Mouse (Mus musculus): ENCODE data around the gene Pfdn5. TPM values are rescaled to one million over a fixed set of nuclear protein-coding genes. Genes with fewer than 3 reads are reported as not detected.

Pfdn5 gene
- total and polyA plus RNA-seq, 3 experiments = 265 to 356 (median 296) TPM

GRCm38 (mm10) chr15:102279783-102280520 lies 46.0 kb upstream of the Pfdn5 start:
- Histone ChIP-seq H3K9ac (ENCODE audit: insufficient read depth, low read depth) (peak overlapping the region; percentile 83), H3K27me3 (replicated peaks) (no peaks in the 10 kb centered on the region), H3K79me2 (replicated peaks; ENCODE audit: control insufficient read depth, extremely low read depth, insufficient read depth, poor library complexity, severe bottlenecking) (peaks cover 13% of the 10 kb centered on the region; the same call in 1 of the 2 replicates), H3K9me3 (replicated peaks; ENCODE audit: low read length) (no peaks in the 10 kb centered on the region), H3K4me3 (replicated peaks in 1 of 3; ENCODE audit: low read depth in 2 of 3, low read length in 2 of 3, poor library complexity in 1 of 3) (peak overlapping the region; percentile 70 to 85 (median 74)), H3K27ac (ENCODE audit: insufficient read depth, low read depth) (peak overlapping the region; percentile 63), H3K4me2 (ENCODE audit: insufficient read depth, low read depth, poor library complexity, severe bottlenecking) (peak overlapping the region; percentile 67), H3K36me3 (replicated peaks in 1 of 2; ENCODE audit: control insufficient read depth in 1 of 2, insufficient read depth in 1 of 2, low read length in 1 of 2) (peaks cover 21 to 32% of the 10 kb centered on the region in 2 experiments), H3K4me1 (ENCODE audit: control insufficient read depth in 1 of 2, insufficient read depth in 2 of 2) (peaks cover 12 to 19% of the 10 kb centered on the region in 2 experiments)
- in situ Hi-C loops (cut with MboI; ENCODE audit: low pct_ligation_motif_present, low pct_unique_long_range_greater_than_20kb, low sequenced_read_pairs) = loop anchor here (5.0 kb wide), 1 partner anchor 37 kb away; no protein-coding TSS in a partner anchor
- no peak for TF ChIP-seq RAD21 (IDR thresholded peaks at IDR 0.05; ENCODE audit: low read depth, low read length)
- TF ChIP-seq NRF1 (IDR thresholded peaks at IDR 0.05; ENCODE audit: low read depth, low read length) = no peak
- no peak for TF ChIP-seq BHLHE40 (IDR thresholded peaks at IDR 0.05; ENCODE audit: low read depth, low read length)
- TF ChIP-seq EP300 (IDR thresholded peaks at IDR 0.05; ENCODE audit: low read length) = no peak
- no peak for TF ChIP-seq JUN (IDR thresholded peaks at IDR 0.05; ENCODE audit: insufficient read depth, low read depth, low read length)
- no peak for TF ChIP-seq ELF1 (IDR thresholded peaks at IDR 0.05; ENCODE audit: low read depth, low read length)
- no peak for DNase-seq (ENCODE audit: extremely low read depth)
- dilution Hi-C loops (cut with MboI; ENCODE audit: extremely low pct_ligation_motif_present, extremely low pct_unique_long_range_greater_than_20kb, low sequenced_read_pairs) = no loop called here

GRCm38 (mm10) chr15:102280623-102281022 lies 45.3 kb upstream of the Pfdn5 start:
- peak overlapping the region in 2 of 3 experiments; percentile 74 to 85 for H3K4me3 ChIP-seq (replicated peaks in 1 of 3; ENCODE audit: low read depth in 2 of 3, low read length in 2 of 3, poor library complexity in 1 of 3)
- in situ Hi-C loops (cut with MboI; ENCODE audit: low pct_ligation_motif_present, low pct_unique_long_range_greater_than_20kb, low sequenced_read_pairs) = loop anchor here (5.0 kb wide), 1 partner anchor 37 kb away; no protein-coding TSS in a partner anchor

More at GRCm38 (mm10) chr15:102280623-102281022, 45.3 kb upstream of the Pfdn5 start:
- Histone ChIP-seq H3K79me2 (replicated peaks; ENCODE audit: control insufficient read depth, extremely low read depth, insufficient read depth, poor library complexity, severe bottlenecking) (peaks cover 13% of the 10 kb centered on the region; the same call in 1 of the 2 replicates), H3K4me2 (ENCODE audit: insufficient read depth, low read depth, poor library complexity, severe bottlenecking) (0 out of 2 replicates have a peak overlapping the region, but pooled peaks have one; percentile 67), H3K4me1 (ENCODE audit: control insufficient read depth in 1 of 2, insufficient read depth in 2 of 2) (peaks cover 12 to 19% of the 10 kb centered on the region in 2 experiments), H3K36me3 (replicated peaks in 1 of 2; ENCODE audit: control insufficient read depth in 1 of 2, insufficient read depth in 1 of 2, low read length in 1 of 2) (peaks cover 21 to 32% of the 10 kb centered on the region in 2 experiments), H3K9ac (ENCODE audit: insufficient read depth, low read depth) (no peak overlapping the region), H3K27me3 (replicated peaks) (no peaks in the 10 kb centered on the region), H3K9me3 (replicated peaks; ENCODE audit: low read length) (no peaks in the 10 kb centered on the region), H3K27ac (ENCODE audit: insufficient read depth, low read depth) (no peak overlapping the region)
- TF ChIP-seq USF1 (IDR thresholded peaks at IDR 0.05; ENCODE audit: low read depth, low read length) (no peak), BHLHE40 (IDR thresholded peaks at IDR 0.05; ENCODE audit: low read depth, low read length) (no peak), ZKSCAN1 (IDR thresholded peaks at IDR 0.05; ENCODE audit: borderline replicate concordance, low read depth, low read length) (no peak), POLR2AphosphoS2 (IDR thresholded peaks at IDR 0.05; ENCODE audit: low read depth, low read length) (no peak), CHD2 (IDR thresholded peaks at IDR 0.05; ENCODE audit: low read length) (no peak), POLR2A (IDR thresholded peaks at IDR 0.05; ENCODE audit: low read depth, low read length) (no peak), ZMIZ1 (IDR thresholded peaks at IDR 0.05; ENCODE audit: low read depth, low read length) (no peak), ELF1 (IDR thresholded peaks at IDR 0.05; ENCODE audit: low read depth, low read length) (no peak), ZC3H11A (IDR thresholded peaks at IDR 0.05; ENCODE audit: low read depth, low read length) (no peak), UBTF (IDR thresholded peaks at IDR 0.05; ENCODE audit: low read depth, low read length) (no peak), MYC (IDR thresholded peaks at IDR 0.05; ENCODE audit: low read depth, low read length) (no peak), USF2 (conservative IDR thresholded peaks at IDR 0.05; ENCODE audit: low read depth, low read length) (no peak), ETS1 (conservative IDR thresholded peaks at IDR 0.05; ENCODE audit: low read depth, low read length) (no peak), KAT2A (IDR thresholded peaks at IDR 0.05; ENCODE audit: insufficient replicate concordance, low read length) (no peak)
- dilution Hi-C loops (cut with MboI; ENCODE audit: extremely low pct_ligation_motif_present, extremely low pct_unique_long_range_greater_than_20kb, low sequenced_read_pairs) = no loop called here
- no peak for DNase-seq (ENCODE audit: extremely low read depth)
